Mouse (Mus musculus): ENCODE data around the gene Hoxc6. TPM values are rescaled to one million over a fixed set of nuclear protein-coding genes. Genes with fewer than 3 reads are reported as not detected.

The Hoxc6 gene
- polyA plus RNA-seq, 2 experiments: 0.06 TPM; not detected in 1

- no peak for TF ChIP-seq CTCF (IDR thresholded peaks at IDR 0.05; ENCODE audit: low read depth)
- TF ChIP-seq EP300 (IDR thresholded peaks at IDR 0.05; ENCODE audit: low read depth): no peak
- Histone ChIP-seq H3K27ac (no peak within 1 kb of the TSS), H3K9me3 (ENCODE audit: control insufficient read depth, low read length) (no peaks in the 10 kb centered on the region), H3K36me3 (replicated peaks; ENCODE audit: control insufficient read depth, insufficient read depth, low read depth) (no peaks in the 10 kb centered on the region), H3K9ac (replicated peaks) (no peak within 1 kb of the TSS), H3K4me3 (ENCODE audit: insufficient read depth in 1 of 2, low read depth in 2 of 2, low read length in 2 of 2) (no peak within 1 kb of the TSS), H3K4me1 (replicated peaks; ENCODE audit: control insufficient read depth in 2 of 2, insufficient read depth in 2 of 2, low read length in 1 of 2) (no peaks in the 10 kb centered on the region), H3K27me3 (ENCODE audit: control insufficient read depth, insufficient read depth, low read length) (peaks cover 99% of the 10 kb centered on the region), H3K4me2 (ENCODE audit: low read depth) (no peak within 1 kb of the TSS)
- DNase-seq (ENCODE audit: low read depth in 3 of 3, low spot score in 3 of 3) (no peak), ATAC-seq (ENCODE audit: insufficient read depth) (no peak)
- WGBS (ENCODE audit: insufficient replicate concordance): 2% methylated on average over 17 of the region's 20 CpGs
Observed at GRCm38 (mm10) chr15:102976171-102976570, 21.9 kb upstream of the Hoxc6 start, which contains the start of gene Hoxc9. Hoxc9 (plus strand) TSS chr15:102976439.

GRCm38 (mm10) chr15:102976631-102977422, 21.2 kb upstream of the Hoxc6 start:
- no peak for ATAC-seq (ENCODE audit: insufficient read depth)
- H3K36me3 ChIP-seq (replicated peaks; ENCODE audit: control insufficient read depth, insufficient read depth, low read depth): no peaks in the 10 kb centered on the region
- H3K9ac ChIP-seq (replicated peaks): no peak overlapping the region
- no peak for TF ChIP-seq EP300 (IDR thresholded peaks at IDR 0.05; ENCODE audit: low read depth)
- TF ChIP-seq CTCF (IDR thresholded peaks at IDR 0.05; ENCODE audit: low read depth): no peak
- no peak overlapping the region for H3K27ac ChIP-seq
- WGBS (ENCODE audit: insufficient replicate concordance): 1% methylated on average over 37 of the region's 37 CpGs
- DNase-seq (ENCODE audit: low read depth in 3 of 3, low spot score in 3 of 3): no peak
- peaks cover 99% of the 10 kb centered on the region for H3K27me3 ChIP-seq (ENCODE audit: control insufficient read depth, insufficient read depth, low read length)
- no peak overlapping the region for H3K4me3 ChIP-seq (ENCODE audit: insufficient read depth in 1 of 2, low read depth in 2 of 2, low read length in 2 of 2)
- H3K4me1 ChIP-seq (replicated peaks; ENCODE audit: control insufficient read depth in 2 of 2, insufficient read depth in 2 of 2, low read length in 1 of 2): no peaks in the 10 kb centered on the region
- H3K4me2 ChIP-seq (ENCODE audit: low read depth): no peak overlapping the region
- H3K9me3 ChIP-seq (ENCODE audit: control insufficient read depth, low read length): no peaks in the 10 kb centered on the region

DNA sequence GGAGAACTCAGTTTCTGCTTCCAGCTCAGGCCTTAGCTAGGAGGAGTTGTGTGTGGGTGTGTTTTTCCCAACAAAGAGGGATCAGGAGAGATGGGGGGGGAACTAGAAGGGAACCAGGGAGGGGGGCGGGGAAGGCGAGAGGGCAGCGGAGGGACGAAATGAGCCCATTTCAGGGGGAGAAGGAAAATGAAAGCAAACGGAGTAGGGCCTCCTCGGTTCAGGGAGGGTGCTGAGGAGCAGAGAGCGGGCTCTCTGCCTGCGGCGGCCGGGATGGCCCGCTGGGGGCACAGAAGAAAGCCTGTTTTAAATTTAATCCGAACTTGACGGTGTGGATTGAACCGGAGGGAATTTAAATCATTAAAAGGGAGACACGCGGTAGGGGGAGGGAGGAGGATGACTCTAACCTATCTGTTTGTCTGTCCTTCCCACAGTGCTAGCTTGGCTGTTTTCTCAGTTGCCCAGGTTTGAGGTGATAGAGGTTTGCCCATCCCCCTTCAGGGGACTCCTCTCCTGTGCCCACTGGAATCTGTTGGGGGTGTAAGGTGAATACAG, 20.6 kb upstream of the Hoxc6 start:
- WGBS (ENCODE audit: insufficient replicate concordance): 6% methylated on average over 16 of the region's 16 CpGs
- no peak for DNase-seq (ENCODE audit: low read depth in 3 of 3, low spot score in 3 of 3)
- no peaks in the 10 kb centered on the region for H3K9me3 ChIP-seq (ENCODE audit: control insufficient read depth, low read length)
- H3K27me3 ChIP-seq (ENCODE audit: control insufficient read depth, insufficient read depth, low read length): peaks cover 99% of the 10 kb centered on the region
- no peak overlapping the region for H3K4me3 ChIP-seq (ENCODE audit: insufficient read depth in 1 of 2, low read depth in 2 of 2, low read length in 2 of 2)
- ATAC-seq (ENCODE audit: insufficient read depth): no peak
- no peaks in the 10 kb centered on the region for H3K4me1 ChIP-seq (replicated peaks; ENCODE audit: control insufficient read depth in 2 of 2, insufficient read depth in 2 of 2, low read length in 1 of 2)
- TF ChIP-seq CTCF (IDR thresholded peaks at IDR 0.05; ENCODE audit: low read depth) (no peak), EP300 (IDR thresholded peaks at IDR 0.05; ENCODE audit: low read depth) (no peak)
- no peaks in the 10 kb centered on the region for H3K36me3 ChIP-seq (replicated peaks; ENCODE audit: control insufficient read depth, insufficient read depth, low read depth)
- H3K27ac ChIP-seq: no peak overlapping the region
- H3K4me2 ChIP-seq (ENCODE audit: low read depth): no peak overlapping the region
- H3K9ac ChIP-seq (replicated peaks): no peak overlapping the region

GRCm38 (mm10) chr15:102978615-102979515, 19.2 kb upstream of the Hoxc6 start:
- 1% methylated on average over 13 of the region's 13 CpGs for WGBS (ENCODE audit: insufficient replicate concordance)
- DNase-seq (ENCODE audit: low read depth in 3 of 3, low spot score in 3 of 3): no peak
- H3K27ac ChIP-seq: no peak overlapping the region
- ATAC-seq (ENCODE audit: insufficient read depth): no peak
- H3K4me2 ChIP-seq (ENCODE audit: low read depth): no peak overlapping the region
- TF ChIP-seq EP300 (IDR thresholded peaks at IDR 0.05; ENCODE audit: low read depth) (no peak), CTCF (IDR thresholded peaks at IDR 0.05; ENCODE audit: low read depth) (no peak)
- H3K9ac ChIP-seq (replicated peaks): no peak overlapping the region
- no peaks in the 10 kb centered on the region for H3K36me3 ChIP-seq (replicated peaks; ENCODE audit: control insufficient read depth, insufficient read depth, low read depth)
- H3K4me1 ChIP-seq (replicated peaks; ENCODE audit: control insufficient read depth in 2 of 2, insufficient read depth in 2 of 2, low read length in 1 of 2): no peaks in the 10 kb centered on the region
- H3K4me3 ChIP-seq (ENCODE audit: insufficient read depth in 1 of 2, low read depth in 2 of 2, low read length in 2 of 2): no peak overlapping the region
- H3K9me3 ChIP-seq (ENCODE audit: control insufficient read depth, low read length): no peaks in the 10 kb centered on the region
- H3K27me3 ChIP-seq (ENCODE audit: control insufficient read depth, insufficient read depth, low read length): peaks cover 98% of the 10 kb centered on the region

DNA sequence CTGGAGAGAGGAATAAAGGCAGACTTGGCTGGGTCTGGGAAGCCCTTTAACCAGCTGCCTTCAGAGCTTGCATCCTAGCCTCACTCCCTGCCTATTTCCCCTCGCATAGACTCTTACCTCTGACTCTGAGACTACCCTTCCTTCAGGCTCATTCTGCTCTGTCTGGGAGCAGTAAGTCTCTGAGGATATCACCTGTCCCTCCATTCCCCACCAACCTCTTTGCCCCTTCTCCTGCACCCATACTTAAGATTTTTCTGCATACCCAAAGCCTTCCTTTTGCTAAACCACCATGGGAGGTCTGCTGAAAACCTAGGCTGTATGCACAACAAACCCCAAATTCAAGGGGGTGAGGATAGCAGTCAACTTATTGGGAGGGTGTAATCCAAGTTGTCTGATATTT, 18.1 kb upstream of the Hoxc6 start:
- TF ChIP-seq EP300 (IDR thresholded peaks at IDR 0.05; ENCODE audit: low read depth) (no peak), CTCF (IDR thresholded peaks at IDR 0.05; ENCODE audit: low read depth) (no peak)
- no peak overlapping the region for H3K4me3 ChIP-seq (ENCODE audit: insufficient read depth in 1 of 2, low read depth in 2 of 2, low read length in 2 of 2)
- H3K9ac ChIP-seq (replicated peaks): no peak overlapping the region
- WGBS (ENCODE audit: insufficient replicate concordance): 0% methylated on average over 1 of the region's 1 CpGs
- H3K36me3 ChIP-seq (replicated peaks; ENCODE audit: control insufficient read depth, insufficient read depth, low read depth): no peaks in the 10 kb centered on the region
- ATAC-seq (ENCODE audit: insufficient read depth) (no peak), DNase-seq (ENCODE audit: low read depth in 3 of 3, low spot score in 3 of 3) (no peak)
- peaks cover 97% of the 10 kb centered on the region for H3K27me3 ChIP-seq (ENCODE audit: control insufficient read depth, insufficient read depth, low read length)
- H3K4me1 ChIP-seq (replicated peaks; ENCODE audit: control insufficient read depth in 2 of 2, insufficient read depth in 2 of 2, low read length in 1 of 2): no peaks in the 10 kb centered on the region
- H3K27ac ChIP-seq: no peak overlapping the region
- H3K9me3 ChIP-seq (ENCODE audit: control insufficient read depth, low read length): no peaks in the 10 kb centered on the region
- no peak overlapping the region for H3K4me2 ChIP-seq (ENCODE audit: low read depth)
